Mouse (Mus musculus) MEL (cell line): Measurements from ENCODE around the gene Zgrf1.

Source experiments
- CTCF ChIP-seq, 3 experiments: IDR thresholded peaks in 2 of 3; conservative IDR thresholded peaks in 1 of 3; 2 replicates each; pipeline ENCODE4 v1.5.1; 2011 to 2012; ENCODE audit warnings: low read length in 3 of 3, low read depth in 2 of 3, mild to moderate bottlenecking in 2 of 3, improper control_type of control experiment in 1 of 3, inconsistent platforms in 1 of 3, mixed read lengths in 1 of 3, moderate library complexity in 1 of 3; ENCODE audit not compliant: control insufficient read depth in 1 of 3, insufficient read depth in 1 of 3, poor library complexity in 1 of 3, severe bottlenecking in 1 of 3
- HCFC1 ChIP-seq: IDR thresholded peaks from 2 replicates; pipeline ENCODE4 v1.6.1; 2012; ENCODE audit warnings: low read depth, mild to moderate bottlenecking, inconsistent platforms, low read length, improper control_type of control experiment, moderate library complexity
- POLR2A ChIP-seq, 2 experiments: IDR thresholded peaks; 2 replicates each; pipeline ENCODE4 v1.6.1; 2011 to 2012; ENCODE audit warnings: low read length in 2 of 2, mild to moderate bottlenecking in 2 of 2, control low read depth in 1 of 2, improper control_type of control experiment in 1 of 2, low read depth in 1 of 2, moderate library complexity in 1 of 2; ENCODE audit not compliant: control insufficient read depth in 1 of 2, insufficient read depth in 1 of 2, poor library complexity in 1 of 2
- SIN3A ChIP-seq: IDR thresholded peaks from 2 replicates; pipeline ENCODE4 v1.6.1; 2012; ENCODE audit warnings: low read length, improper control_type of control experiment, inconsistent platforms
- UBTF ChIP-seq: IDR thresholded peaks from 2 replicates; pipeline ENCODE4 v1.6.1; 2012; ENCODE audit warnings: low read depth, mild to moderate bottlenecking, inconsistent platforms, low read length, improper control_type of control experiment, moderate library complexity, borderline replicate concordance; ENCODE audit not compliant: insufficient read depth
- USF1 ChIP-seq: IDR thresholded peaks from 2 replicates; pipeline ENCODE4 v1.6.1; 2014; ENCODE audit warnings: low read depth, mild to moderate bottlenecking, inconsistent platforms, low read length, improper control_type of control experiment, moderate library complexity

DNA sequence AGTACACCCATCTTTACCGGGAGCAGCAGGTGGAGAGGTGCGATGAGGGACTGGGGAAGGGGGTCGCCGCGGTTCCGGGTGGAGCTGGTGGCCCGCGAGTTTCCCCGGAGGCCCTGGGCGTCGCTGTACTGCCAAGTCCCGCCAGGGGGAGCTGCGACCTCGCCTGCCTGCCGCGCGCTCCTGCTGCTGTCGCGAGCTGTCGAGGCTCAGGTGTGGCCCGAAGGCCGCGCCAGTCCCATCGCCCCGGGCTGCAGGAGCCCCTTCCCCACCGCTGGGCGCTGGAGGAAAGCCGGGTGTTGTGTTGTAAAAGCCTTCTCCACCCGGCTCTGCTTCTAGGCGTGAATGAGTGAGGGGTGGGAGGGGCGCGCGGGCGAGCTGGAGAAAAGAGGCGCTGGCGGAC, 72.0 kb downstream of the Zgrf1 start:
- TF ChIP-seq HCFC1 (peak; percentile 23; the same call in 1 of the 2 replicates), CTCF (IDR thresholded peaks at IDR 0.05 in 2 of 3, conservative IDR thresholded peaks at IDR 0.05 in 1 of 3; ENCODE audit: control insufficient read depth in 1 of 3, insufficient read depth in 1 of 3, low read depth in 2 of 3, low read length in 3 of 3, poor library complexity in 1 of 3, severe bottlenecking in 1 of 3) (peak in 2 of 3 experiments; percentile 88 to 95; a peak in 5 of 6 replicates), SIN3A (no peak), UBTF (no peak), POLR2A (IDR thresholded peaks at IDR 0.05; ENCODE audit: control insufficient read depth in 1 of 2, insufficient read depth in 1 of 2, low read depth in 1 of 2, low read length in 2 of 2, poor library complexity in 1 of 2) (no peak), USF1 (0 out of 2 replicates have a peak, but pooled peaks have one; percentile 5)
